Mouse (Mus musculus) cortical plate, adult 2 months (tissue): ENCODE results near the gene Cbx1.

Experiments
- CTCF ChIP-seq: fragments of 200-500 bp; IDR thresholded peaks from 2 replicates; pipeline ENCODE4 v1.5.1; 2011; ENCODE audit warnings: mild to moderate bottlenecking, control low read depth, low read length; ENCODE audit not compliant: insufficient read depth; ENCODE audit errors: extremely low read depth
- POLR2A ChIP-seq: fragments of 200-500 bp; IDR thresholded peaks from 2 replicates; pipeline ENCODE4 v1.6.1; 2011; ENCODE audit warnings: mild to moderate bottlenecking, low read length, control low read depth; ENCODE audit not compliant: insufficient read depth; ENCODE audit errors: extremely low read depth

DNA sequence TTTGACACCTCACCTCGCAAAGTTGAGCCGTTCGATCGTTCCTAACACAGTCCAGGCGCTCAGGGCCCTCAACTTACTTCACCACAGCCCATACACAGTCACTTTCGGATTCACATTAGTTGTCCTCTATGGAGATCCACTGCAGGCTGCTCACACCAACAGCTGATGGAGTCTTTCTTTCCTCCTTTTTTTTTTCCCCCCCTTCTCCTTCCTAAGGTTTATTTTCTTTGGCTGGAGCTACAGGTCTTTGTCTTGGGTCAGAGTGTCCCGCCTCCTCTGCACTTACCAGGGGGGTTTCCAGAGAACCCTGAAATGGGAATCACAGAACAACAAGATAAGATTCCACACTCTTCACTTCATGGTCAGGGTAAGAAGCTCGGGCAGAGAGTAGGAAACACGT is 39.0 kb downstream of the Cbx1 start:
- TF ChIP-seq POLR2A = no peak
- no peak for TF ChIP-seq CTCF
